Mouse (Mus musculus): ENCODE results near the gene Fbxl19. TPM values are rescaled to one million over a fixed set of nuclear protein-coding genes. Genes with fewer than 3 reads are reported as not detected.

Gene Fbxl19
- polyA plus RNA-seq, 1 experiment from 2014 or later: 3.8 TPM

DNA sequence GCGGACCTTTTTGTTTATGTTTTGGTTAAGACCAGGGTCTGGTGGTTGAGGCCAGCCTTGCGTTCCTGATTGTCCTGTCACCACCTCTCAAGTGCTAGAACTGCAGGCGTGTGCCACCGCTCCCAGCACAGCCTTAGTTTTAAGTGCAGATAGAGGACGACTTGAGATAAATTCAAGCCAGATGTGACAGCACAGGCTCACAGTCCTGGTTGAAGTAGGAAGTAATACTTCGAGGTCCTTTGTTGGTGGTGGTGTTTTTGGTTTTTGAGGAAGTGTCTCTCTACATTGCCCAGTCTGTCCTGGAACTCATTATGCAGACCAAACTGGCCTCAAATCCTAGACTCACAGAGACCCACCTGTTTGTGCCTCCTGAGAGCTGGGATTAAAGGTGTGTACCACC is 15.4 kb downstream of the Fbxl19 start:
- H3K4me3 ChIP-seq (replicated peaks): no peak overlapping the region
- H3K4me2 ChIP-seq: no peak overlapping the region
- H3K27me3 ChIP-seq (replicated peaks): no peaks in the 10 kb centered on the region
- no peaks in the 10 kb centered on the region for H3K9me3 ChIP-seq
- 46% methylated on average over 6 of the region's 6 CpGs for WGBS
- no peak for ATAC-seq (ENCODE audit: insufficient read depth, low FRiP score, low read depth)
- H3K36me3 ChIP-seq: peaks cover 31% of the 10 kb centered on the region
- H3K27ac ChIP-seq: peak overlapping the region; percentile 12; the same call in 1 of the 2 replicates
- peaks cover 11% of the 10 kb centered on the region; the same call in 1 of the 2 replicates for H3K4me1 ChIP-seq
- no peak overlapping the region for H3K9ac ChIP-seq

DNA sequence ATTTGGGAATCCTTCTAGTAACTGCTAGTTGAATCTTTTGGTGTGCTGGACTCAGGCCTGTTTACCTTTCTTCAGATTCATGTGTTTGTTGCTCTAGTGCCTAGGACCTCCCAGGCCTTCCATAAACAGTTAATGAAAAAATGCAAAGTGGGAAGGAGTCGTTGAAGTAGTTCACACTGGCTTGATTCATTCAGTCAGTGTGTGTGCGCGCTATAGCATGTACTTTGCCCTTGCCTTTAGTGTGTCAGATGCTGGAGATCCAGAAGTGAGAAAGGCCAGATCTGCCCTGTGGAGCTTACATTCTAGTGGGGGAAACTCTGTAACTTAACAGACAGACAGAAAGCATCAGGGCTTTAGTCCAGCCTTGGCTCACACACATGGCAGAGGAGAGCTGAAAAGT is 16.1 kb downstream of the Fbxl19 start:
- Histone ChIP-seq H3K27me3 (replicated peaks) (no peaks in the 10 kb centered on the region), H3K36me3 (peaks cover 34% of the 10 kb centered on the region), H3K27ac (no peak overlapping the region; the same call in 1 of the 2 replicates), H3K4me3 (replicated peaks) (no peak overlapping the region), H3K9me3 (no peaks in the 10 kb centered on the region), H3K4me1 (peaks cover 11% of the 10 kb centered on the region; the same call in 1 of the 2 replicates), H3K4me2 (no peak overlapping the region), H3K9ac (no peak overlapping the region)
- WGBS: 68% methylated on average over 3 of the region's 3 CpGs
- no peak for ATAC-seq (ENCODE audit: insufficient read depth, low FRiP score, low read depth)

DNA sequence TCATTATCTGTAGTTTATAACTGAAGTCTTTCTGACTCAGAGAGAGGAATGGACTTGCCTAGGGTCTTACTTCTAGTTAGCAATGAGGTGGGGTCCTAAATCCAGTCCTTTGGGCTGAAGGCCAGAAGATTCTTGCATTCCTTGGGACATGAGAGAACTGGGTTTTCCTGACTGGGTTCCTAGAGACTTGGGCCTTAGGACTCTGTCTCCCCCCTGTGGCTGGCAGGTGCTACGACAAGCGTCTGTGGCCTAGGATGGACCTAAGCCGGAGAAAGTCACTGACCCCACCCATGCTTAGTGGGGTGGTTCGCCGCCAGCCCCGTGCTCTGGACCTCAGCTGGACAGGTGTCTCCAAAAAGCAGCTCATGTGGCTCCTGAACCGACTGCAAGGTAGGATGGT is 16.7 kb downstream of the Fbxl19 start:
- peak; percentile 57; the same call in 1 of the 2 replicates for ATAC-seq (ENCODE audit: insufficient read depth, low FRiP score, low read depth)
- H3K4me2 ChIP-seq: no peak overlapping the region
- H3K9ac ChIP-seq: no peak overlapping the region
- no peaks in the 10 kb centered on the region for H3K27me3 ChIP-seq (replicated peaks)
- H3K36me3 ChIP-seq: peaks cover 39% of the 10 kb centered on the region
- H3K4me1 ChIP-seq: peaks cover 10% of the 10 kb centered on the region; the same call in 1 of the 2 replicates
- H3K4me3 ChIP-seq (replicated peaks): no peak overlapping the region
- no peak overlapping the region for H3K27ac ChIP-seq
- no peaks in the 10 kb centered on the region for H3K9me3 ChIP-seq
- 30% methylated on average over 7 of the region's 7 CpGs for WGBS

DNA sequence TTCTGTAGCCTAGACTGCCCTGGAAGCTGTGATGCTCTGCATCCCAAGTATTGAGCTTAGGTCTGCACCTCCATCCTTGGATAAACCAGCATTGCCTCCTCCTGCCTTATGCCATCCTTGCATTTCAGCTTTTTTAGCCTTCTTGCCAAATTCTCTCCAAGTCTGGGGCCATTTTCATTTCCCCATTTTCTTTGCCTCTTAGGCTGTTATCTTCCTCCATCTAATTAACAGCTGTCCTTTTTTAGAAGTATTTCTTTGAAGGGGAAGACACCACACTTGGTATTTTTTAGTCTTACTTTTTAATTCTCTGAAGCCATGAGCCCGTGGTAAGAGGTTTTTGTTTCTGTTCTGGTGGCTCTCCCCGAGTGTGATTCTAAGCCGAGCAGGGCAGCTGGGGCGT is 19.3 kb downstream of the Fbxl19 start:
- Histone ChIP-seq H3K9ac (no peak overlapping the region), H3K27ac (no peak overlapping the region), H3K27me3 (replicated peaks) (no peaks in the 10 kb centered on the region), H3K36me3 (peaks cover 43% of the 10 kb centered on the region), H3K9me3 (no peaks in the 10 kb centered on the region), H3K4me2 (no peak overlapping the region), H3K4me3 (replicated peaks) (no peak overlapping the region), H3K4me1 (peaks cover 9% of the 10 kb centered on the region)
- no peak for ATAC-seq (ENCODE audit: insufficient read depth, low FRiP score, low read depth)
- 87% methylated on average over 4 of the region's 4 CpGs for WGBS

DNA sequence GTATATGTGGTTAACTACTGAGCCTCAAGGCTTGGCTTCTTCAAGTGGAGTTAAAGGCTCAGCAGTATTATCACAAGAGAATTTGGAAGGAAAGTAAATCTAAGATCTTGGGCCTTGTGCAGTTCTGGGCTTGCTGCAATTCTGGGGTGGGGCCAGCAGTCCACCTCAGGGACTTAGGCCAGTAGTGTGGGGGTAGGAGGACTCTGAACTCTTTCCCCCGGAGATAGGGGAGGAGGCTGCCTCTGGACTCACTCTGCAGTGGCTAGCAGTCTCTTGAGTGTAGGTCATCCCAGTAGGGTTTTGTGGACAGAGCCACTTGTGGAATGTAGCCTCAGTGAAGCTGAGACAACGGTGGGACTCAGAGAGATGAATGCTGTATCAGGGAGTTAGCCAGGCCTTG is 21.4 kb downstream of the Fbxl19 start:
- Histone ChIP-seq H3K27ac (no peak overlapping the region), H3K9ac (no peak overlapping the region), H3K9me3 (no peaks in the 10 kb centered on the region), H3K36me3 (peaks cover 43% of the 10 kb centered on the region), H3K4me1 (peaks cover 13% of the 10 kb centered on the region), H3K4me3 (replicated peaks) (no peak overlapping the region), H3K27me3 (replicated peaks) (no peaks in the 10 kb centered on the region), H3K4me2 (no peak overlapping the region)
- ATAC-seq (ENCODE audit: insufficient read depth, low FRiP score, low read depth): no peak
- 83% methylated on average over 2 of the region's 2 CpGs for WGBS

DNA sequence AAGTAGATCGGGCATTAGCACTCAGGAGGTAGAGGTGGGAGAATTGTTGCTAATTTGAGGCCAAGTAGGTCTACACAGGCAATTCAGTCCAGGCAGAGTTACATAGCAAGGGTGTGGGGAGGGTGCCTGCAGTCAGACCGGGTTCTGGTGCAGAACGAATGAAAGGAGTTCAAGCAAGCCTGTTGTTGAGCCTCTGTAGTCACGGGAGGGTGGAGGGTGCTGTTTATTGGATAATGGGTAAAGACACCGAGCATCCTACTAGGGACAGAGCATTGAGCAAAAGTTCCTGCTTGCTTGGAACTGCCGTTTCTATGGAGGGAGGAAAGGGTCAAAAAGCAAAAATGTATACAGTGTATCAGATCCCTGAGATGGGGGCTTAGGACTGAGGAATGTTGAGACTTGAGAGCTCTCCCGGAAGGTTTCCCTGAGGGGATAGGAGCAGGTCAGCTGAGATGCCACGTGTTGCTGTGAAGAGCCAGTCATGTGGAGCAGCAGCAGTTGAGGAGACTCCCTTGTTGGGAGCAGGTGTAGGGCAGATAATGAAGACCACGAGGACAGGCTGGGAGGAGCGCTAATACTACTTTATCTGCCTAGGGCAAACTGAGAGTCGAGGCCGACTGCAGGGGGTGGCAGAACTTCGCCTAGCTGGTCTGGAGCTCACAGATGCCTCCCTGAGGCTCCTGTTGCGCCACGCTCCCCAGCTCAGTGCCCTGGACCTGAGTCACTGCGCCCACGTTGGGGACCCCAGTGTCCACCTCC is 22.7 kb downstream of the Fbxl19 start:
- H3K4me1 ChIP-seq: peaks cover 18% of the 10 kb centered on the region
- H3K9me3 ChIP-seq: no peaks in the 10 kb centered on the region
- H3K9ac ChIP-seq: no peak overlapping the region
- 75% methylated on average over 17 of the region's 17 CpGs for WGBS
- no peak overlapping the region for H3K4me3 ChIP-seq (replicated peaks)
- H3K4me2 ChIP-seq: no peak overlapping the region
- peaks cover 43% of the 10 kb centered on the region for H3K36me3 ChIP-seq
- no peak overlapping the region for H3K27ac ChIP-seq
- H3K27me3 ChIP-seq (replicated peaks): no peaks in the 10 kb centered on the region
- peak; percentile 40; the same call in 1 of the 2 replicates for ATAC-seq (ENCODE audit: insufficient read depth, low FRiP score, low read depth)

DNA sequence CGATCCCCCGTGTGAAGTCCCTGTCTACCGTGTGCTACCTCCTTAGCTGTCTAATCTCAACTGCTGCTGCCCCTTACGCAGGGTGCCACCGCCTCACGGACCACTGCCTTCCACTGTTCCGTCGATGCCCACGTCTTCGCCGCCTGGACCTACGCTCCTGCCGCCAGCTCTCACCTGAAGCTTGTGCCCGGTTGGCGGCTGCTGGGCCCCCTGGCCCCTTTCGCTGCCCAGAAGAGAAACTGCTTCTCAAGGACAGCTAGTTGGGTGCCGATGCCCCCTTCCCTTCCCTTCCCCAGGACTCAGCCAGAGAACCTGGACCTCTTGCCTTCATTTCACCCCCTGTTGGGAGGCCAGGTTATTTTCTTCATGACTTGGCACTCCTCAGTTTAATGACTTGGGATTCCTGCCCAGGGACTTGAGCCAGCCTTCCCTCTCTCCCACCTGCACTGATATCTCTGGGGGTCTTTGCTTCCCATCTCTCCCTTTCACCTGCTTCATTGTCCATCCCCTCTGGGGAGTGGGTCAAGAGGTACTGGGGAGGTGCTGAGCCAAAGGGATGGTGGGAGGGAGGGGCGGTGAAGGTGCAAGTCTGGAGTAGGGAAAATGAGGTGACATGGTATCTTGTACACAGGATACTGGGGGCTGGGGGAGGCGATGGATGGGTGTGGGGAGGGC is 23.5 kb downstream of the Fbxl19 start:
- Histone ChIP-seq H3K4me2 (peak overlapping the region; percentile 80), H3K9ac (no peak overlapping the region), H3K36me3 (peaks cover 38% of the 10 kb centered on the region), H3K4me1 (peaks cover 18% of the 10 kb centered on the region), H3K9me3 (no peaks in the 10 kb centered on the region), H3K27ac (no peak overlapping the region), H3K27me3 (replicated peaks) (no peaks in the 10 kb centered on the region), H3K4me3 (replicated peaks) (no peak overlapping the region)
- 90% methylated on average over 19 of the region's 19 CpGs for WGBS
- no peak for ATAC-seq (ENCODE audit: insufficient read depth, low FRiP score, low read depth)

DNA sequence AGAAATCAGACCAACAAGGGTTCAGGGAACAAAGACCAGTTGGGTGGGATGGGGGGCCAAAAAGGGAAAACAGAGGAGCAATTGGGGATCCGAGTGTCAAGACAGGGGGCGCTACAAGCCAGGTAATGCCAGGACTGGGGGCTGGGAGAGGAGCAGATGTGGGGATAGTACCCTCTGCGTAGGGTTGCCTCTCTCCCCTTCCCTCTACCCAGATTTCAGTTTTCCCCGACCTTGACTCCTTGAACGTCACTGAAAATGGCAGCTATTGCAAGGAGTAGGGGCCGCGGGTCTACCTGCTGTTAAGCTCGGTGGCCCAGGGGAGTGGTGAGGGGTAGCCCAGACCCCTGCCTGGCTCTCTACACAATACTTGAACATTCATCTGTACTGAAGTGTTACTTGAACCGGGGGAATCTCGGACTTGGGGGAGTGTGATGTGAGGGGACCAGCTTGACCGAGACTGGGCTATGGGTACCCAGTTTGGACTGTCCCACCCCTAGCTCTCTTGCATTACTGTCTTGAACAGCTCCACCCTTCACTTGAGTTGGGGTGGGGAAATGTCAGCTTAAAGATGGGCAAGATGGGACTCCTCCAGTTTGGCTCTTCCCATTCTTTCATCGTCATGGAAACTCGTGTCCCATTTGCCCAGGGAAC is 24.1 kb downstream of the Fbxl19 start:
- peak overlapping the region; percentile 57; the same call in 1 of the 2 replicates for H3K27ac ChIP-seq
- no peak; the same call in 1 of the 2 replicates for ATAC-seq (ENCODE audit: insufficient read depth, low FRiP score, low read depth)
- WGBS: 45% methylated on average over 13 of the region's 13 CpGs
- H3K4me1 ChIP-seq: peaks cover 18% of the 10 kb centered on the region
- peak overlapping the region; percentile 80; the same call in 1 of the 2 replicates for H3K4me2 ChIP-seq
- no peak overlapping the region for H3K9ac ChIP-seq
- no peaks in the 10 kb centered on the region for H3K9me3 ChIP-seq
- peaks cover 34% of the 10 kb centered on the region for H3K36me3 ChIP-seq
- peak overlapping the region; percentile 67; the same call in 1 of the 2 replicates for H3K4me3 ChIP-seq (replicated peaks)
- H3K27me3 ChIP-seq (replicated peaks): no peaks in the 10 kb centered on the region

DNA sequence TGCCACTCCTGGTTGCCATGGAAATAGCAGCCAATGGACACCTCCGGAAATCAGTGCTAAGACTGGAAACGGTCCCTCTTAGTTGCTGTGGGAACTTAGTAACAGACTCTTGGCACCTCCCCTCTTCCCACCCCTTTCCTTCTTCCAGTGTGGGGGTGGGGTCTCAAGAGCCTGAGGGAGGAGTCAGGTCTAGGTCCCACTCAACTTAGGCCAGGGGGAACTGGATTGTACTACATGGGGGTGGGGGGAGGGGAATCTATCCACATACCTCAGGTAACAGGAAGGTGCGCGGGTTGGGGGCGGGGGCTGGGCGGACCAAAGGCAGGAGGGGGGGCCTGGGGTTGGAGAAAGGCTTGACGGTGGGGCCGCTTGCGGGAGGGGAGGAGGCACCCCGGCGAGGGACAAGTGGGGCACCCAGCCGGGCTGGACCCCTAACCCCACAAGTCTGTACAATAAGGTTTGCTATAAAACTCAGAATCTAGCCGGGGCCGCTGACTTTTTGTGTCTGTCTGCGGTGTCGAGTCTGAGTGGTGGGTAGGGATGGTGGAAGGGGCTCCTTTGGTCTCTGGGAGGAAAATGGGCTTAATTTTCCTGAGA is 24.8 kb downstream of the Fbxl19 start:
- ATAC-seq (ENCODE audit: insufficient read depth, low FRiP score, low read depth): peak; percentile 83
- no peaks in the 10 kb centered on the region for H3K27me3 ChIP-seq (replicated peaks)
- WGBS: under 1% methylated on average over 16 of the region's 16 CpGs
- peaks cover 22% of the 10 kb centered on the region for H3K4me1 ChIP-seq
- no peaks in the 10 kb centered on the region for H3K9me3 ChIP-seq
- H3K36me3 ChIP-seq: peaks cover 27% of the 10 kb centered on the region
- H3K9ac ChIP-seq: peak overlapping the region; percentile 67; the same call in 1 of the 2 replicates
- H3K4me3 ChIP-seq (replicated peaks): peak overlapping the region; percentile 67
- peak overlapping the region; percentile 80 for H3K4me2 ChIP-seq
- peak overlapping the region; percentile 97 for H3K27ac ChIP-seq

DNA sequence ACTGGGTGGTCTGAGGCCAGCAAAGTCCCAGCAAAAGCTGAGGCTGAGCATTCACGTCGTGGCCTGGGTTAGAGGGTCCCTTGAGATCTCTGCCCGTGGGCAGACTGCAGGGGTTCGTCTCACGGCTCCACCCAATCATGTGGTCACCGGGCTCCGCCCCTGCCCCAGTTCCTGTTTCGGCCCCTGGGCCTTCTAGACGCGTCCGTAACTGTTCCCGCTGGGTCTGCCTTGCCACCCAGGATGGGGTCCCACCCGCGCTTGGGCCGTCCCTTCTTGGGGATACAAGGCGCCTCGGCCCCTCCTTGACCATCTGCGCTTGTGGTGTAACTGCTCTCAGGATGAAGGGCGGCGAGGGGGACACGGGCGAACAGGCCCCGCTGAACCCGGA is 25.3 kb downstream of the Fbxl19 start, which contains the start of gene Orai3:
Gene Orai3 (plus strand): TSS at position 165 of the 388 bp plus-strand sequence.
- Histone ChIP-seq H3K4me3 (replicated peaks) (peak within 1 kb of the TSS; percentile 67), H3K9ac (peak within 1 kb of the TSS; percentile 67), H3K36me3 (peaks cover 23% of the 10 kb centered on the region), H3K9me3 (no peaks in the 10 kb centered on the region), H3K4me1 (peaks cover 23% of the 10 kb centered on the region), H3K27ac (peak within 1 kb of the TSS; percentile 97), H3K4me2 (peak within 1 kb of the TSS; percentile 80), H3K27me3 (replicated peaks) (no peaks in the 10 kb centered on the region)
- WGBS: under 1% methylated on average over 24 of the region's 24 CpGs
- ATAC-seq (ENCODE audit: insufficient read depth, low FRiP score, low read depth): peak; percentile 76

DNA sequence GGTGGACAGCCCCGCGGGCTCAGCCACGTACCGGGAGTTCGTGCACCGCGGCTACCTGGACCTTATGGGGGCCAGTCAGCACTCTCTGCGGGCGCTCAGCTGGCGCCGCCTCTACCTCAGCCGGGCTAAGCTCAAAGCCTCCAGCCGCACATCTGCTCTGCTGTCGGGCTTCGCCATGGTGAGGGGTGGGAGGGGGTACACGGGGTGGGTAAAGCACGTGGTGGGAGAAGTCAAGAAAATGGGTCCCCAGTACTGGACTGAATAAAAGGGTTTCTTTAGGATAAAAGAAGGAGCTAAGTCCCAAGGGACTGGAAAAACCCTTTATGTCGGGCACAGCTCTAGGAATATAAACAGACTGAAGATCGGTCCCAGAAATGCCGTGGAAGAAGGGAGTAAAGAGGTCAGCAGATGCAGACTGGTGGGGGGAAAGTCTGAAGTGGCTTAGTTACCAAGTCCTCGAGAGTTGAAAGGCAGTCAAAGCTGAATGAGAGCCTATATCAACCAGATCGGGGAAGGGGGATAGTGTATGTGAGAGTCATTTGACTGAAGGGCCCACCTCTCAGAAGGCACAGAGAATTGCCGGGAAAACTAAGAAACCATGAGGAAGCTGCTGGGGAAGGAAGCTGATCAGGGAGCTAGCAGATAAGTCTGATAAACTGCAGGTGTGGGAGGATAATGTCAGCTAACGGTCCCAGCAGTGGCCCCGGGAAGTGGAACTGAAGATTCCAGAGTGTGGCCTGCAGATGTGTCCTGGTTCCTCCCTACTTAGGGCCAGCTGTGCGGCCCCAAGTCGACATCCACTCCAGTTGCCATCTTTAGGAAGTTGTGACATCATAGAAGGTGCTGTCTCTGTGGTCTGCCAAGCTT is 25.9 kb downstream of the Fbxl19 start:
- peaks cover 23% of the 10 kb centered on the region for H3K4me1 ChIP-seq
- 2% methylated on average over 27 of the region's 27 CpGs for WGBS
- H3K36me3 ChIP-seq: peaks cover 19% of the 10 kb centered on the region; the same call in 1 of the 2 replicates
- H3K4me3 ChIP-seq (replicated peaks): peak overlapping the region; percentile 67
- H3K27ac ChIP-seq: peak overlapping the region; percentile 97
- peak overlapping the region; percentile 80 for H3K4me2 ChIP-seq
- H3K27me3 ChIP-seq (replicated peaks): no peaks in the 10 kb centered on the region
- H3K9me3 ChIP-seq: no peaks in the 10 kb centered on the region
- peak overlapping the region; percentile 67 for H3K9ac ChIP-seq
- peak; percentile 12; the same call in 1 of the 2 replicates for ATAC-seq (ENCODE audit: insufficient read depth, low FRiP score, low read depth)
